Mouse (Mus musculus) c-Kit-positive CD71-negative TER-119-negative erythroid progenitor cells, embryonic 14.5 days (primary cell): ENCODE results near the gene Cnih3.

Source experiments
- DNase-seq: peaks from one replicate; pipeline ENCODE4 v3.0.0-alpha.2; 2013; ENCODE audit warnings: low read depth

Gene Cnih3

GRCm38 (mm10) chr1:181453106-181453505, 100.7 kb downstream of the Cnih3 start:
- no peak for DNase-seq

- no peak for DNase-seq
Observed at GRCm38 (mm10) chr1:181456911-181457310, 104.5 kb downstream of the Cnih3 start.

DNA sequence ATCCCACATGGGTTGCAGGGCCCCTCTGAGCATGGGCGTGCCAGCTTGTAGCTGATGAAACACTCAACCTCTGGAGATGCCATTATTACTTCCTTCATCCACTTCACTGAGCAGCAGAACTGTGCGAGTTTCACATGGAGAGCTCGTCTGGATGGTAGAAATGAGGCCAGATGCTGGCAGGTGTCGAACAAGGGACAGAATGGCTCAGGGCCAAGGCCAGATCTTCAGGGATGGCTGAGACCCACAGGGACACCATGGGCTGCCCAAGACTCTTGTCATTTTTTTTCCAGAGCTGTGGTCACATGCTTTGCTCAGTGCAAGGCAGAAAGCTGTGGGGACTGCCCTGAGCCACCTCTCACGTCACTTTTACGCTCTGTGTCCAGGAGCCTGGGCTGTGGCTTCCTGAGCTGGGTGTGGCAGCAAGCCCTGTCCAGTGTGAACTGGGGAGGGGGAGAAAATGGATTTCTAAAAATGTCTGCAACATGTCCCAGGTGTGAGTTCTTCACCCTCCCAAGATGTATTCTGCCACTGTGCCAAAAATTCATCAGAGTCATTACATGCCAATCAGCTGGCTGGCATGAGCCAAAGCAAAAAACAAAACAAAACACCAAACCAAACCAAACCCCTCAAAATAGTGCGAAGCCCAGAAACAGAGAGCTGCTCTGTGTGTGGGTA, 107.1 kb downstream of the Cnih3 start:
- DNase-seq: no peak

- DNase-seq: no peak
Observed at GRCm38 (mm10) chr1:181460283-181460682, 107.9 kb downstream of the Cnih3 start.

- no peak for DNase-seq
Observed at GRCm38 (mm10) chr1:181461484-181461883, 109.1 kb downstream of the Cnih3 start.

GRCm38 (mm10) chr1:181462051-181462905, 109.8 kb downstream of the Cnih3 start:
- no peak for DNase-seq

DNA sequence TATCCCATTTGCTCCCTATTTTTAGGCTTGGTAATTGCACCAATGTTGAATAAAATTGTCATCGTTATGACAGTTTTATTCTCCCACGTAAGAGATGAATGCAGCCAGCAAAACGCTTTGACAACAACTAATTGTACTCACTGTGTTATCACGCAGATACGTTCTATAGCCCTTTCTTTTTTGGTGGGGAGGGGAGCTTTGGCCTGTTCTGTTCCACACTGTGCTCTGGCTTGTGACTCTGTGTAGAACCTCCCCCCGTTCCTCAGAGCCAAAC, 110.4 kb downstream of the Cnih3 start:
- no peak for DNase-seq

GRCm38 (mm10) chr1:181465027-181465426, 112.6 kb downstream of the Cnih3 start:
- peak; percentile 37 for DNase-seq

- no peak for DNase-seq
Observed at GRCm38 (mm10) chr1:181466040-181466439, 113.6 kb downstream of the Cnih3 start.

- DNase-seq: no peak
Observed at GRCm38 (mm10) chr1:181466601-181467320, 114.3 kb downstream of the Cnih3 start.

DNA sequence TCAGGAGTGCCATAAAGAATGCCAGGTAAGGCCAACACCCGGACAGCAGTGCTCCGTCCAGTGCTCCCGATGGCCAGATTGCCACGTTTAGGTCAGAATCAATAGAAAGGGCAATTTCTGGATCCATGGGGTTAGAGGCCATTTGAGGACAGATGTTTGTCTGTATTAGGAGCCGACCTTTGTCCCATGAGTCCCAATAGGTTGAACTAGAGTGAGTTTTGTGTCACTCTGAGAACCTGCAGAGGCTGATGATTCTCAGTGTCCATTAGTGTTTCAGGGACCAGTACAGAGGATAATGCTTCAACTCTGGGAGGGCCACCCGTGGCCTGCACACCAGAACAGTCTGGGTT, 114.9 kb downstream of the Cnih3 start:
- DNase-seq: no peak

DNA sequence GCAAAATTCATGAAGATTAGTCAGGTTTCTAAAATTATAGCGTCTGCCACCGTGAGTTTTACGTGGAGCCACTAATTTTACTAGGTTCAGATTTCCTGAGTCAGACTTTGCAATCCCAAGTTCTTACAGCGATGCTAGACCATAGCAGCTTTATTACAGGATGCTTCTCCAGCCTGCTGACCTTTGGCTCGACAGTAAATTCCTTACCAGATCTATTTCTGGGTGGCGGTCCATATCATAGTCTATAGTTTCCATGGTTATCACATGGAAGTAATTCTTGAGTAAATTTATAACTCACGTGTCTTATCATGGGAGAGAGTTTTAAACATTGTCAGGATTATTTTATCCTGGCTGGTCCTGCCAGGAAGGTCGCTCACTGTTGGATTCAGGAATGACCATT, 117.0 kb downstream of the Cnih3 start:
- DNase-seq: no peak

DNA sequence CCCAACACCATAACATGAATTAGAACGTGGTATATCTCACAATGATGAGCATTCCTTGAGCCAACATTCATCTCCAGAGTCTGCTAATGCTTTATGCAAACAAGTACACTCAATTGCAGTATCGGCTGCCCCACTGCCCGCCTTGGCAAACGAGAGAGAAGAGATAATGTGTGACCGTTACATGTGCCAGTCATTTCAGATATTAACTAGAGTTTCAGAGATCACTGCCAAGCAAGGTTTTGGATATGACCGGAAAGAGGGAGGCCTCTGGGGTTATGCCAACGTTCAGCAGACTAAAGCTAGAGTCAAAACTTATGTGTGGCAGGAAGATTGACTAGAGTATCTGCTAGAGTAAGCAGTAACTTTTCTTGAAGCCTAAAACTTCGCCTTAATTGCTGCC, 123.7 kb downstream of the Cnih3 start:
- DNase-seq: no peak

DNA sequence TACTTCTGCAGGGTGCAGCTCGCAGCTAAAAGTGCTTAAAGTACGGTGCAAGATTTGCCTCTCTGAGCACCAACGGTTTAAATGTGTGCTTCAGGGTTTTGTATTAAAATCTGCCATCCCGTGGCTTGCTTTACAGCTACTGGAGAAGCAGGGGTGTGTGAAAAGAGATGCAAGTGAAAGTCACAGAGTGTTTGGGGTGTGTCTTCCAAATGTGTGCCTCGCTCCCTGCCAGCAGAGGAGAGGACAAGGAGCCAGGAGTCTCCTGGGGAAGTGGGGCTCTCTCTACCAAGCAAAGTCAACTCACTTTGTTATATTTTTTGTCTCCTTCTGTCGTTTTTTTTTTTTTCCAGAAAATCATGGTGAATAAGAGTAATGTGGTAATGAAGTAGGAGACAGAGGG, 124.1 kb downstream of the Cnih3 start:
- DNase-seq: no peak

- DNase-seq: no peak
Observed at GRCm38 (mm10) chr1:181484696-181485095, 132.3 kb downstream of the Cnih3 start.

DNA sequence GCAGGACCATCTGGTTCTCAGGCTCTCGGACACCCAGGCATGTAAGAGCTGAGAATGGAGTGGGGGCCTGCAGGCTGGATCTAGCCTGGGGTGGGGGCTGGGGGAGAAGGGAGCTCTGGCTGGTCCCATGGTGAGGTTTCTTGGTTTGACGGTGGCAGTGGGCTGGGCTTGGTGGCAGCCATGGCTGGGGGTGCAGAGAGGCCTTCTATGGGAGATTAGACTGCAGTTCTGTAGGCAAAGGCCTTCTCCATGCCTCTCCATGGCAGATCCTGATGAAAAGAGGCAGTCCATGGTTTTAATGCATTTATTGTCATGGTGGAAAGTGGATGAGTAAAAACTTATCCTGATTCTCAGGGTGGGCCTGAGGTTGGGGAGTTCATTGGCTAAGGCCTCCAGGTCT, 151.0 kb downstream of the Cnih3 start:
- DNase-seq: no peak

- DNase-seq: no peak
Observed at GRCm38 (mm10) chr1:181505367-181505766, 152.9 kb downstream of the Cnih3 start.
